Mouse (Mus musculus): ENCODE results near the gene Lrrc75b.

Lrrc75b gene

GRCm38 (mm10) chr10:75566765-75567164 lies 6.6 kb upstream of the Lrrc75b start:
- peak; percentile 30 for DNase-seq (ENCODE audit: low read depth)

DNA sequence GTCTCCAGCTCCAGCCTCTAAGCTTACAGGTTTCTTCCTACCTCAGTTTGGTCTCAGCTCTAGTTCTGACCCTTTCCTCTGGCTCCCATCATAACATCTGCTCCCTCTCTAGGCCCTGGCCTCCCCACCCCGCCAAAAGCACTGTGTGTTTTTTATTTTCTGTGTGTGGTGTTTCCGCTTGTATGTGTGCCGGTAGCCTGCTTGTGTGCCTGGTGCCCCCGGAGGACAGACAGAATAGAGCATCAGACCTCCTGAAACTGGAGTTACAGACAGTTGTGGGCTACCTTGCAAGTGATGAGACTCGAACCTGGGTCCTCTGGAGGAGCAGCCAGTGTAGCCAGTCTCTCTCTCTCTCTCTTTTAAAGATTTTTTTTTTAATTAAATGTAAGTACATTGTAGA lies 6.2 kb upstream of the Lrrc75b start:
- peak; percentile 52 for DNase-seq (ENCODE audit: low read depth)

GRCm38 (mm10) chr10:75565906-75566305 lies 5.8 kb upstream of the Lrrc75b start:
- no peak for DNase-seq (ENCODE audit: low read depth)

GRCm38 (mm10) chr10:75565436-75565835 lies 5.3 kb upstream of the Lrrc75b start:
- DNase-seq (ENCODE audit: low read depth), result peak; percentile 88

DNA sequence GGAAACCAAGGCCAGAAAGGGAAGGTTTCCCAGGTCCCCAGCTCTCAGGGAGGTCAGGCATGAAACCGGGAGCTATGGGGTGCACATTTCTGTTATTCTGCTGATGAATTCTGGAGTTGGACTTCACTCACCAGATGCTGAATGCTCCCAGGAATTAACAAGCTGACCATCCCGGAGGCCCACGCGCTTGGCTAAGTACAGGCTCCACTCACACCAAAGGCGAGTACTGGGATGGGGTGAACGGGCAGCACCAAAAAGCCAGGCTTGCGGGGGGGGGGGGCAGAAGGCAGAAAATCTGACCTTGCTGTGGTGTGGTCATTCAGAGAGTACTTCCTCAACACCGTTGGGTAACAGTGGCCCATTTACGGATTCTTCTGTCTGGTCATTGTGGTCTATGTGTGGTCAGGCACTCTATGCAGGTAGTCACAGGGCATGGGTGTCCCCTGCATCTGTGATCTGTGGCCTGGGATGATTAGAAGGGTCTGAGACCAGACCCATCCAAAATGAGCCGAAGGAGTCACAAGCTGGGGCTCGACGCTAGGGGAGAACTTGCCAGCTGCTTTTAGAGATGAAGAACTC lies 4.6 kb upstream of the Lrrc75b start:
- DNase-seq (ENCODE audit: low read depth), result no peak

DNA sequence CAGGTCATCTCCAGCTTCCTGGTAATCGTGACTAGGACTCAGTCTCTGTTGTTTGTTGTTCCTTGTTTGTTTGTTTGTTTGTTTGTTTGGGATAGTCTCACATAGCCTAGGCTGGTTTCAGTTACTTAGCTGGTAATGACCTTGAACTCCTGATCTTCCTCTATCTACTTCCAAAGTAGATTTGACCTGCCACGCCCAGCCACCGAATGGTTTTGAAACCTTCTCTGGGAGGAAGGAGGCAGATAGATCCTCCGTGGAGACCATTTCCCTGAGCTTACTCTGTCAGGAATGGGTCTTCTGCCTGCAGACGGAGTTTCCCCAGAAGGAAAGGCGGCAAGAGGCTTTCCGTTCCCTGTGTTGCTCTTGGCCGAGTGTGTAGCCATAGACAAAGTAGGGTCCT lies 2.5 kb upstream of the Lrrc75b start:
- no peak for DNase-seq (ENCODE audit: low read depth)

GRCm38 (mm10) chr10:75561071-75561654 lies 1.0 kb upstream of the Lrrc75b start, which contains the start of gene Ggt1:
Ggt1 (plus strand) TSS chr10:75561604.
- no peak for DNase-seq (ENCODE audit: low read depth)

GRCm38 (mm10) chr10:75560549-75560899 lies 394 bp upstream of the Lrrc75b start:
- no peak for DNase-seq (ENCODE audit: low read depth)

DNA sequence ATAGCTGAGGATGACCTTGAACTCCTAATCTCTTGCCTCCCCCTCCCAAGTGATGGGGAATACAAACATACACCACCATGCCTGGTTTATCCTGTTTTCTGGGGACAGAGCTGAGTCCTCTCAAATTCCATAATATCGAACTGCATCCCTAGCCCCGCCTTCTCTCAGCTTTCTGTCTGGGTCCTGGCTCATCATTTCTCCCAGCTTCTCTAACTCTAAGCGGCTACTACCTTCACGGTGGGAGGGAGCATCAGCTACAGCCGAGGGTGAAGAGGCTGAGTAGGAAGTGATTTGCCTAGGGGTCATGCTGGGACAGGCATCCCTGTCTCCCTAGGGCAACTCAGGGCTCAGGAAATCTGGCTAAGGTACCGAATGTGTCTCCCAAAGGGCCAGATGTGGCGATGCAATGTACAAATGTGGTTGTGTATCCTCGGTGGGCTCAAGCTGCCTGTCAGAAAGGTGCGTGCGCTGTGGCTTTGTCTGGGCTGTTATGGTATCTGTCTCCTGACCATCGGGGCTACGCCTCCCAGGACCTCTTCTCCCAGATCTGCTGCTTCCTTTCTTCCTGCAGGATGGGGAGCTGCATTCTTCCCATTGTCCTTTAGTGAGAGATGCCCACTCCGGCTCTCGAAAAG lies 972 bp downstream of the Lrrc75b start:
- DNase-seq (ENCODE audit: low read depth), result no peak

DNA sequence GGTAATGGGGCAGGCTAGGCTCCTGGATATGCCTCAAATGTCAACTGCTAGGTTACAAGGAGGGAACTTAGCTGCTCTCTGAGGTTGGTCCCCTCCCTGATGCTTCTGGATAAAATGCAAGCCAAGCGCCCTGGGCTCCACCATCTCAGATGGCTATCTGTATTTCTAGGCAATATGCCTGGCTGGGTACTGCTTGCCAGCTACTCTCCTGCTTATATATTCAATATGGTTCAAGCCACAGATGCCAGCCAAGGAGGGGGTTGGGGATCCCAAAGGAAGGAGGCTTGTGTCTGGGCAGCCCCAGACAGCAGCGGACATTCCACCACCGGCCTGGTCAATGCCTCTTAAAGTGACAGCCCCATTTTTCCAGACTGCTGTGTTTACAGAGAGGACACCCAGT lies 1.6 kb downstream of the Lrrc75b start:
- DNase-seq (ENCODE audit: low read depth), result no peak

DNA sequence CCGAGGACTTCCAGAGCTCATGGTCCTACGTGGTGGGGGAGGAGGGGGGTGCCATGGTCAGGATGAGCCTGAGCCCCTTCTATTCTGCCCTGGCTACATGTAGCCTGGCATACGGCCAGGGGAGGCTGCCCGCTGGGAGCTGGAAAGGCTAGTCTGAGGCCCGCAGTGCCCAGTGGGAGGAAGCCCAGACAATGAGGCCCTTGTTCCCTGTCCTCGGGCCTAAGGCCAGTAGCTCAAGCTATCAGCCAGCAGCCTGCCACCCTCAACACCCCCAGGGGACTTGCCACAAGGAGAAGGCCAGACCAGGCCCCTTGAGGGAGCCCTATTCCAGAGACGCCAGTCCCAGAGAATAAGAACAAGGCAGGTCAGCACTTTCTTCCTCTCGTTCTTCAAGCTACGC lies 4.1 kb downstream of the Lrrc75b start:
- no peak for DNase-seq (ENCODE audit: low read depth)

- DNase-seq (ENCODE audit: low read depth), result no peak
These were observed 4.6 kb downstream of the Lrrc75b start for GRCm38 (mm10) chr10:75555557-75555956.

GRCm38 (mm10) chr10:75554090-75554489 lies 6.0 kb downstream of the Lrrc75b start:
- DNase-seq (ENCODE audit: low read depth), result no peak

- no peak for DNase-seq (ENCODE audit: low read depth)
These were observed 7.3 kb downstream of the Lrrc75b start for GRCm38 (mm10) chr10:75552701-75553450.

DNA sequence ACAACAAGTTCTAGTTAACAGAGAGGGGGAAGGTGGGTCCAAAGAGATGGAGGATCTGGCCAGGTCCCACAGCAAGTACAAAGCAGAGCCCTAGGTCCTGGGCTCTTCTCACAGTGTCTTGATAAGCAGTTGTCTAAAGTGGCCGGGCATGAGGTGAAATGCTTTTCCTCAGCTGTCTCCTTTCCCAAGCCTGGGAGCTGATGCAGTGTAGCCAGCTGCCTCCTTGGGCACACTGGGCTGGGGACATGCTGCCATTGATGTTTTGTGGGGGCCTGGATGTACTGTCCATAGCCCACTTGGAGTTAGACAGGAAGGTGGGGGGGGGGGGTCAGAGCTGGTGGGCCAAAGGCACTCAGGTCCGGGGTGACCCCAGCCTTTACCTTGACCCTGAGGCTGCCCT lies 8.0 kb downstream of the Lrrc75b start:
- no peak for DNase-seq (ENCODE audit: low read depth)

DNA sequence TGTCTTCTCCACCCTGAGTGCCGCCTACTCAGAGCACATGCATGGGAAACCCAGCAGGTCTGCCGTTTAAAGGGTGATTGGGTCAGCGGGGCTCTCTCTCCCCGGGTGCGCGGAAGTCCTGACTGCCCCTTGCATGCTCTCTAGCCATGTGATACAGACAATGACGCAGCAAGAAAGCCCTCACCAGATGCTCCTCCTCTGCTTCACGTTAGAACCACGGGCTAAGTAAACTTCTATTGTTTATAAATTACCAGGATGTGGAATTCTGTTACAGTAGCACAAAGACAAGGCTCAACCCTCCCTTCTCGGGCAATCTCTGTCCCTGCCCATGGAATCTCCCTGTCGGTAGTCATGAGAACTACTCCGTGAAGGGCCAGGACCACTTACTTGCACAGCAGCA lies 9.0 kb downstream of the Lrrc75b start:
- DNase-seq (ENCODE audit: low read depth), result no peak

DNA sequence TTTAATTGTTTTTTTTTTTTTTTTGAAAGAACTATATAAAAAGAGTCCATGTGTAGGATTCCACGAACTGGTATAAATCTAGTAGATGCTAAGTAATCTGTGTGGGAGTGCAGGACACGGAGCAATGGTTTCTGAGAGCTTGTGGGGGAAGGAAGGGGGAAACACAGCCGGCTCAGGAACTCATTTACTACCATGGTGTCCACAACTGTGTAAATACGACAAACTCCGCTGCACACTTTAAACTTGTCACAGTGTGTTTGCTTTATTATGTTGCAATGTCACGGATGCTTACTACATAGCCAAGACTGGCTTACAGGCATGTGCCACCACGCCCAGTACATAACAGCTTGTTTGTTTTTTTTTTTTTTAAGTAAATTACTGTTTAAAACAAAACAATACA lies 10.2 kb downstream of the Lrrc75b start:
- DNase-seq (ENCODE audit: low read depth), result no peak

- no peak for DNase-seq (ENCODE audit: low read depth)
These were observed 11.6 kb downstream of the Lrrc75b start for GRCm38 (mm10) chr10:75548486-75548885.

- DNase-seq (ENCODE audit: low read depth), result no peak
These were observed 12.2 kb downstream of the Lrrc75b start for GRCm38 (mm10) chr10:75547901-75548300.

DNA sequence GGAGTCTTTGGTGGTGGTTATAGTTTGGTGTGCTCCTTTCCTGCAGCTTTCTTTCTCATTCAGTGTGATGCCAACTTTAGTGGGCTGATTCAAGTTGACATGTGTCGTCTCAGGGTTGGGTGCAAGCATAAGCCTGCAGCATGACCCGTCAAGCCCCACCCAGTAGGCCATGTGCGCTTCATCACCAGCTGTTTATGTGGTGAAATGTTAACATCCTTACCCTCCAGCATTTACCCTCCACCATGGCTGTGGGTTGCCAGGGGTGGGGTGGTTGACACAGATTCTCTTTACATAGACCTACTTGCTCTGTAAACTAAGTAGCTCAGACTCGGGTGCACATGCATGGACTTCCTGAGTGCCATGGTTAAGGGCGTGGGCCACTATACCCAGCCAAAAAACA lies 24.0 kb downstream of the Lrrc75b start:
- DNase-seq (ENCODE audit: low read depth), result peak; percentile 51

GRCm38 (mm10) chr10:75535423-75535822 lies 24.7 kb downstream of the Lrrc75b start:
- DNase-seq (ENCODE audit: low read depth), result no peak

- no peak for DNase-seq (ENCODE audit: low read depth)
These were observed 25.2 kb downstream of the Lrrc75b start for GRCm38 (mm10) chr10:75534934-75535333.

GRCm38 (mm10) chr10:75534216-75534615 lies 25.9 kb downstream of the Lrrc75b start:
- DNase-seq (ENCODE audit: low read depth), result no peak

All from induced T-regulatory cell, adult 2 months (primary cell).